Mouse (Mus musculus): Measurements from ENCODE around the gene Plekhj1. TPM values are rescaled to one million over a fixed set of nuclear protein-coding genes. Genes with fewer than 3 reads are reported as not detected.
"Not testable (repeated sequence)": the region's sequence is repeated elsewhere in the genome, so short reads cannot be mapped to it uniquely, and the experiment has no call there.

The Plekhj1 gene
- total RNA-seq (2015) (64.8 and 78.7 TPM in 2 replicates), total RNA-seq (2017) (32.6 and 43.9 TPM in 2 replicates)

DNA sequence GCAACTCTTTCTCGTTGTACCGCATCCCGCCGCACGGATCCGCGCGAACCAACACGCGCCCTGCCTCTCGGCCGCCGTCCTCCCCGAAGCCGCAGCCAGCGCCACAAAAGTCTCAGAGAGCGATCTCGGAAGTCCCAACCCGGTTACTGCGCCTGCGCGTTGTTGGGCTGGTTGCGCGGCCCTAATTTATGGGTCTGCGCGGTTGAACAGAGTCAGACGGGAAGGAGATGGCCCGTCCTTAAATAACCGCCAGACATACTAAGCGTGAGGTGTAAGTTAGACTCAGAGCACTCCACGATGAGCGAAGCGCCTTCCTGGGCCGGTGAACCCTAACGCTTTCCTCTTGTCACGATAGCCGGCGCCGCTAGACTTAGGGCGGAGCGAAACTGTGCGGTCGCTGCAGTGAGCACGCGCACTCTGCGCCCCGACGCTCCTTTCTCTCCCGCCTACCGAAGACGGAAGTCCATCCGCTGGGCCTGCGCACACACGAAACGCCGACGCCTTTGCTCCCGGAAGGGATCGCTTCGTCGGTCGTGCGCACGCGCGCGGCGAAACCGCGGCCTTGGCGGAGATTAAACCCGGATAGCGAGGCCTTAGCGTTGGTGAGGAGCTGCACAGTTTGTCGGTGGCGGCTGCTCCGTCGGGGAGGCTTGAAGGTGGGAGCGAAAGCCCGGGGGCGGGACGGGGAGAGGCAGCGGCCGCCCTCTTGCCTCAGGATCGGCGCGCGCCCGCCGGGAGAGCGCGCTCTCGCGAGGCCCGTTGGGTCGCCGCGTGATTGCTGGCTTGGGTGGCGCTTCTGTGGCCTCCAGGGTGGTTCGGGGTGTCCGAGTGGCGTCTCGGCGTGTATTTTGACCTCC lies at the start of gene Plekhj1, which contains the start of gene Sf3a2:
TSS of gene Plekhj1 (minus strand) at position 477 of the 857 bp plus-strand sequence.
TSS of gene Sf3a2 (plus strand) at position 49 of the 857 bp plus-strand sequence.
- ATAC-seq (replicated peaks; ENCODE audit: poor library complexity) = peak; percentile 84

DNA sequence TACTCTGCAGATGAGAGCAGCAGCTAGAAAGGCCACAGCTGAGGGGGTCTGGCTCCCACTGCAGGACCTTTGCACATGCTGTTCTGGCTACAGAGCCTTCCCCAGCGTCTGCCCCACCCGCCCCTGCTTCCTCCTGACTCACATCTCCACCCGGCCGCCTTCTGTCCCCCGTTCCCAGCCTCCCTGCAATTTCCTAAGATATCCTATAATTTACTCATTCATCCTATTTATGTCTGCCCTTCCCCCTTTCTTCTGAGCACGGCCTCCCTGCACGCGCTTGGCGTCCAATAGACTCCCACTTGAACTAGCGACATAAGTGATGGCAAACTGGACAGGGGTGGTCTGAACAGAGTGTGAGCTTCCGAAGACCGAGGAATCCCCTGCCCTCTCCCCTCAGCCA lies 47.3 kb upstream of the Plekhj1 start:
- no peak for ATAC-seq (replicated peaks; ENCODE audit: poor library complexity)

DNA sequence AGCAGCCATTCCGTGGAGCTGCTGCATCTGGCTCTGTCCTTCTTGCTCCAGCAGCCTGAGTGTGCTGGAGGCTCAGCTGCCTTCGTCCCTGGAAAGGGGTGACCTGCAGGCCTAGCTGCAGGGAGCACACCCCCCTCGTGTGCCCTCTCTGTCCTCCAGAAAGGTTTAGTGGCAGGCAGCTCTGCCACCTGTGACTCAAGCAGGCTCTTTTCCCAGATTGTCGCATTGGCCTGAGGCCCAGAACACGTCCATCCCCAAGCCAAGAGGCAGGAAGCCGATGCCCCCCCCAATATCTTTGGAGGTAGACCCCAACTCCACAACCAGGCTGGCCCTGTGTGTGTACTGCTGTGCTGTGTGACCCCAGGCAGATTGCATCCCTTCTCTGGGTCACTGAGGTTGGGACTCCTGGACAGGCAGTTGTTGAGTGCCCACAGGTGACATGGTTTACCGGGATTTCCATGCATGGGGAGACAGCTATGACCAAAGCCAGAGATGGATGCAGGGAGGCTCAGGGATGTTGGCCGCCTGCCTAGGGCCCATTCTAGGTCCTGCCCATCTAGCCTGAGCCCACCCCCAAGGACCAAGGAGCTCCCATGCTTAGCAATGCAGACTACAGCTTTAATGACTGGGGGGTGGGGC lies 46.7 kb upstream of the Plekhj1 start:
- ATAC-seq (replicated peaks; ENCODE audit: poor library complexity) = no peak

DNA sequence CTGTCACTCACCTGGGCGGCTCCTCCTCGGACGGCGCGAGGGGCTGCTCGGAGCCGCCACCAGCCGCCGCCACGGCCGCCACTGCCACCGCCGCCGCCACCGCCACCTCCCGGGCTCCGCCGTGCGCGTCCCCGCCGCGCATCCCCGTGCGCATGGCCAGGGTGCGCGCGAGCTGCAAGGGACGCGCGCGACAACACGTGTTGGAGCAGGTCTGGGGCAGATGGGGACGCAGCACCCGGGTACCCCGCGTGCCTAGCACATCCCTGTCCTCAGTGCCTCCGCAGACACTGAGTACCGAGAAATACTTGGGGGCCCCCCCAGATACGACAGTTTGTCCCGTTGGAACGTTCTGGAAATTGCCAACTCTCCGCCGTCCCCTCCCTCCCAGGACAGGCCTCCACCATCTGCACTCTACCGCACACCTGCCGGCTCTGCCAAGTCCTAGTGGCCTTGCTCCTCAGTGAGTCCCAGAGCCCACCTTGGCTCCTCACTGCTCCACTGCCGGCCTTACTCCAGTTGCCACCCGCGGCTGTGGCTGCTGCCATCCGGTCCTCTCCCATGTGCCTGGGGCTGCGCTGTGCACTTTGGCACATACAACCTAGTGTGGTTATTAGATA lies 45.6 kb upstream of the Plekhj1 start, which contains the start of gene Lingo3:
TSS of gene Lingo3 (minus strand) at position 109 of the 617 bp plus-strand sequence.
- ATAC-seq (replicated peaks; ENCODE audit: poor library complexity) = 0 out of 2 replicates have a peak, but pooled peaks have one; percentile 18

DNA sequence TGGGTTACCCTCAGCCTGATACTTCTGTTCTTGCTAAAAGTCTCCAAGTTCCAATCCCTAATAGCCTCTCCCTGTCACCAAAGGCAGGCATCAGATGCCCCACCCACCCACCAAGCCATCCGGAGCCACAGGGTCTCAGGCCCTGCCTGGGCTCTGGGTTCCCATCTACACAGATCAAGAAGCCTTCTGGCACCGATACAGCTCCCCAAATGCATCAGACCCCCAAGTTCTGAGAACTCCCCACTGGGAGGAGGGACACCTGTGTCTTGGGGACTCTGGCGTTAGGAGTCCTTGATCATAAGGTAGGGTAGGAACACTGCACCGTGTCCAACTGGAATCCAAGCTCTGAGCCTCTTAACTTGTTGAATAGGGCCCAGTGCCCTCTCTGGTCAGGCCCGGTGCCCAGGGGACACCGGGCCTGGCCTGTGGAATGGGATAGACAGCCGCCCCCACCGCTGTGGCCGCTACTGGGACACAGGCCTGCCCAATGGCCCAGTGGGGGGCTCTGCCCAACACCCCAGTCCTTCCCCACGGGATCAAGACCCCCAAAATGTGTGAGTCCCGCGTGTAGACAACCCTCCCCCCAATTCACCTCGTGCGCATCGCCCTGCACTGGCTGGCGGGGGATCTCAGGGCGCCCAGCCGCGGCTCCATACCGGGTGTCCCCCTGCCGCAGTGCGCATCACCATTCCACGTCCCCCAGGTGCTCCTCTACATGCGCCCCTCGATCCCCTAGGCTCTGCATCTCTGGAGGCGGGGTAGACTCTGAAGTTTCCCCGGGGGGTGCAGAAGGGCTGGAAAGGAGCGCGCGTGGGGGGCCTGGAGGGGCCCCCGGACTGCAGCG lies 44.9 kb upstream of the Plekhj1 start:
- ATAC-seq (replicated peaks; ENCODE audit: poor library complexity) = no peak

DNA sequence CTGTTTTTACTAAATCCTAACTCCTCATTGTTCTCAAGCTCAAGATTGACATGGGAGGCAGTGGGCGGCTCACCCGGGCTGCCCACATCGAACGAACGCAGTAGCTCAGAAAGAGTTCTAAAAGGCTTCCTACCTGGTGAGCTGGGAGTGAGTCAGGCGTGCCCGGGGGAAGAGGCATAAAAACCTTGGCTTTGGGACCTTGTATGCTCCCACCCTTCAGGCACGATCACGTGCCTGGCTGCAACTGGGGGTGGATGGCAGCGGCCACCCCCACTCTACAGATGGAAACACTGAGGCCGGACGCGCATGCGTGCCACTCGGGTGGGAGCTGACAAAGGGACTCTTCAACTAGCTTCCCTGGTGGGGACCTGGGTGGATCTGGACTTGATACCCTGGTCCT lies 43.9 kb upstream of the Plekhj1 start:
- ATAC-seq (replicated peaks; ENCODE audit: poor library complexity) = no peak

DNA sequence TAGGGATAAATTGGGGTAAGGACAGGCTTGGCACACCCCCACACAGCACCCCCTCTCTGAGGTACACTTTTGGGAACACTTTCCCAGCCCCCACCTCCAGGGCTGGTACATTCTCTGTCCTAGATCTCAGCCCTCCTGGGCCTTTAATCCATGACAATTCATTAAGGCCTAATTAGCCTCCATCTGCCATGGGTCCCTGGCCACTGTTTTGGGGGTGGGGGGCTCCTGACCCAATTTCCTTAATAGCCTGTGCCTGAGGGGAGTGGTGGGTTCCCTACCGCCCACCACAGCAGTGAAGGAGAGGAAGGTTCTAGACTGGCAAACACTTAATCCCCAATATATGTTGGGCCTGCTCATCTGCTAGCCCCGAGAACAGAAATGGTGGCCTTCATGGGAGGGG lies 43.3 kb upstream of the Plekhj1 start:
- no peak for ATAC-seq (replicated peaks; ENCODE audit: poor library complexity)

DNA sequence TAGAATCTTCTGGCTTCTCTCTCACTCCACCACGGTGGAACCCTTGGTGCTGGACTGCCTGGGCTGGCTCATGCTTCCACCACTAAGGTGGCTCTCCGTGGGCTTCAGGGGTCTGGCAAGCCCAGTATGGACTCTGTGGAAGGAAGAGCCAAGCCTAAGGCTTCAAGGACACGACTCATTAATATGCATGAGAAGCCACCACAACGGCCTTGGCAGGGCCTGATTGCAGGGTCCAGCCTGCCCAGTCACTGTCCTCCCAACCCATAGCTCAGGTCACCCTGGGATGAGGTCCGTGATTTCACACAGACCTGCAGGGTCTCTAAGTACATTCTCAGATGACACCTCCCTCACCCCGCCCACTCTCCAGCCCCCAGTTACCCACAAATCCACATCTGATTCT lies 41.4 kb upstream of the Plekhj1 start:
- no peak for ATAC-seq (replicated peaks; ENCODE audit: poor library complexity)

DNA sequence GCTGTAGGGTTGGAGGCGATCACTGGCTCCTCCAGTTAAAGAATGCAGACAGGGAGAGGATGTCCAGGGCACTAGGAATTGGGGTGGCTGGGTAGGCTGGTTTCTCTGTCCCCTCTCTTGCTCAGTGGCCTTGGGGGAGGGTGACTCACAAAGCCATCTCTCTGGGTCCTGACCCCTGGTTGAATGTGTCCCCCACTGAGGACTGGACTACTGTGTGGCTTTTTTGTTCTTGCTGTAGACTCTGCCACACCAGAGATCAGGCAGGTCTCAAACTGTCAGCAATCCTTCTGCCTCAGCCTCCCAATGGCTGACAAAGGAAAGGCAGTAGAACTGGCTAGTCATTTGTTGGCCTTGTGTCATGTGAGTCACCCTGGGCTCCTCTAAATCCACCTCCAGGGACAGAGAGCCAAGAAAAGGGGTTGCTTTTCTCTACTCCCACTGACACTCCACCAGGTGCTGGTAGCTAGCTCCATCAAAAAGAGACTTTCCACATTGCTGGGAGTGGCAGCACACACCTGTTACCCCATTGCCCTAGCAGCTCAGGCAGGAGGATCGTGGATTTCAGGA lies 40.0 kb upstream of the Plekhj1 start:
- no peak for ATAC-seq (replicated peaks; ENCODE audit: poor library complexity)

DNA sequence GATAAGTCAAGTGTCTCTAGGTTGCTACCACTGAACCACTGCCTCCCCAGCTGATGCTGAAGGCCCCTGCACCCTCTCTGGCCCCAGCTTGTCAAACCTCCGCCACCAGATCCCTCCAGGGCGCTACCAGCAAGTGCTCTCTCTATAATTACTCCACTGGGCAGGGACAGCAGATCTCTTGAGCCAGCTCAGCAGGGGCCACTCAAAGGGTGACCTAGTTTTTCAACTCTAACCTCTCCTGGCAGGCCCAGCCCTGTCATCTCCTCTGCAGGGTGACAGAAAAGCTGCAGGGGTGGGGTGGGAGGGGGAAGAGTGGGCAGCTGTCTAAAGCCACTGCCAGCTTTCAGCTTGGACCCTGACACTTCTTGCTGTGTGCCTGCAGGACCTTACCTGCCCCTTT lies 39.4 kb upstream of the Plekhj1 start:
- no peak for ATAC-seq (replicated peaks; ENCODE audit: poor library complexity)

DNA sequence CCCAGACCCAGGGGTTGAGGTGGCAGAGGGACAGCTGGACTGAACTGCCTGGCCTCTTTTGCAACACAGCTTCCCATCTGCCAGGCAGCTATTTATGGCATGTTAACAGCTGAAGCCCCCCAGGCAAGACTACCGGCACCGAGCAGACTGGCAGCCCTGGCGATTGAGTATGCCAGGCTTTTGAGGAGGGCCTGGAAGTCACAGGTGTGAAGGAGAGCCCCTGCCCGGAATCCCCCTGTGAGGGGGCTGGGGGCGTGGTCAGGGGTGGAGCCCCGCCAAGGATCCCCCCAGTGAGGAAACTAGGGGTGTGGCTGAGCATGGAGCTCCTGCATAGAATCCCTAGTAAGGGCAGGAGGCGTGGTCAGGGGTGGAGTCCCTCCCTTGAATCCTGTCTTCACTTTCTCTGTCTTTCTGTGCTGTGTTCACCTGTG lies 38.5 kb upstream of the Plekhj1 start:
- ATAC-seq (replicated peaks; ENCODE audit: poor library complexity) = no peak

DNA sequence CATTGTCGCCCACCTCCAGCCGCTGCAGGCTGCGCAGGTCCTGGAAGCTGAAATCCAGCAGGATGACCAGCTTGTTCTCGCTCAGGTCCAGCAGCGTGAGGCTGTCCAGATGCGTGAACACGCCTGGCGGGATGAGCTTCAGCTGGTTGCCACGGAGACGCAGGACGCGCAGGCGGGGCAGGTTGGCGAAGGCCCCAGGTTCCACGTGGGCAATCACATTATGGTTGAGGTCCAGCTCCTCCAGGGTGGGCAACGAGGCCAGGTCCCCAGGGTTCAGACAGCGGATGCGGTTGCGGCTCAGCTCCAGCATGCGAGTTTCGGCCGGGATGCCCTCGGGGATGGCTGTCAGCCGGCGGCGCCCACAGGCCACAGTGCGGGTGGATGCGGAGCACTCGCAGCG lies 37.2 kb upstream of the Plekhj1 start:
- ATAC-seq (replicated peaks; ENCODE audit: poor library complexity) = no peak

DNA sequence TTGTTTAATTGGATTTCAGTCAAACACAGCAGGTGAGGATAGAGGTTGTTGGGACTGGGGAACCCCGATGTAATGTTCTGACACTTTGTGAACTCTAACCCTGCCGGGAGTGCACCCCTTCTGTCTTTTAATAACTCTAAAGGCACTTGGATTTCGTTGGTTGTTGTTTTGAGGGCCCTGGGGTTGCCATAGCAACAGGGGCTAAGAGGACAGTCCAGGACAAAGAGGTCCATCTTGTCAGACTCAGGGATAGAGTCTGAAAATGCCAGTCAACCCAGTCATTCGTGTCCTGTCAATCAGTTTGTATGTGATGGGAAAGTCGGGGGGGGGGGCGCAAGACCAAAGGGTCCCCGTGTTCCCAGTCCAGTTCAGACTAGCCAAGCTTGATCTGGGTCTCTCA lies 34.4 kb upstream of the Plekhj1 start:
- ATAC-seq (replicated peaks; ENCODE audit: poor library complexity) = no peak

DNA sequence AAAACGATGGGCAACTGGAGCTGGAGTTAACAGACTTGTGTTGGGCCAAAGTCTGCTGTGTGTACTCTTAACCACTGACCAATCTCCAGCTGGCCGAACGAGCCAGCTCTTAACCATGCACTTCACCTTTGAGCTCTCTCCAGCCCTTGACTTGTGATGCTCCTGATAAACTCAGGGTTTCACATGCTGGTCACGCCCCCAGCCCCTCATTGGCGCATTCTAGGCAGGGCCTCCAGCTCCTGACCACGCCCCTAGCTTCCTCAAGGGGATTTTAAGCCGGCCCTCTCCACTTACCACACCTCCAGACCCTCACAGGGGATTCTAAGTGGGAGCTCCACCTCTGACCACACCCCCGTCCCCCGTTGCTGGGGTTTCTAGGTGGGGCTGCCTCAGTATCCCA lies 32.7 kb upstream of the Plekhj1 start:
- ATAC-seq (replicated peaks; ENCODE audit: poor library complexity) = peak; percentile 33

DNA sequence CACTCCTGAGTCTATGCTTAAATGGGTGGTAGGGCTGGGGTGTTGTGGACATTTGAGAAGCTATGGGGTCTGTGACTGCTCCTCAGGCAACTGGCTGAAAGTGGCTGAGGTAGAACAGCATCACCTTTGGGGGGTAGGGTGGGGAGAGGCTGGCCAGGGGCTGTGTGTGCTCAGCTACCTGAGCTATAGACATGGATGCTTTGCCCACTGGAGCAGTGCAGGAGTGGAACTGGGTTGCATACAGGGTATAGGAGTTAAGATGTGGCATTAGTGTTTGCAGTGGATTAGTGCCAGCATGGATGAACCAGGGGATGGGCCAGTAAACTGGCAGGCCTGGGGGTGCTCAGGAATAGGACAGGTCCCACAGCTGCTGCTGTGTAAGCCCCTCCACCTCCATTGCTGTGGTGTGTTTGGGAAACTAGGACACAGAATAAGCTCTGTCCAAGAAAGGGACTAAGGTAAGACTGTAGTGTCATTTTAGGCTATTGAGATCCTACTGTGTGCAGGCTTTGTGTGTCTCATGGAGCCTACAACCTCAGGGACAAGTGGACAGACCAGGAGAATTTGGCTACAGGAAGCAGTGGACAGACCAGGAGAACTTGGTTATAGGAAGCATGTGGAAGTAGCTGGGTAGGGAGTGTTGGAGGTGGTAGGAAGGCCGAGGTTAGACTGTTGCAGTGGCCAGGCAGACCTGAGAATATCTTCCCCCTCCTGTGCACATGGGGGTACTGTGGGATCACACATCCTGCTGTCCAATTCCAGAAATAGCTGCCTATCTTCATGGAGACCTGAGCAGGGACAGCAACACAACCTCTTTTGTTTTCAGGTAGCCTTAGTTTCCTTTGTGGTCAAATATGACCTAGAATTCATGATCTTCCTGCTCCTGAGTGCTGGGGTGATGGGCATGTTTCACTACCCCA lies 31.2 kb upstream of the Plekhj1 start:
- ATAC-seq (replicated peaks; ENCODE audit: poor library complexity) = no peak

DNA sequence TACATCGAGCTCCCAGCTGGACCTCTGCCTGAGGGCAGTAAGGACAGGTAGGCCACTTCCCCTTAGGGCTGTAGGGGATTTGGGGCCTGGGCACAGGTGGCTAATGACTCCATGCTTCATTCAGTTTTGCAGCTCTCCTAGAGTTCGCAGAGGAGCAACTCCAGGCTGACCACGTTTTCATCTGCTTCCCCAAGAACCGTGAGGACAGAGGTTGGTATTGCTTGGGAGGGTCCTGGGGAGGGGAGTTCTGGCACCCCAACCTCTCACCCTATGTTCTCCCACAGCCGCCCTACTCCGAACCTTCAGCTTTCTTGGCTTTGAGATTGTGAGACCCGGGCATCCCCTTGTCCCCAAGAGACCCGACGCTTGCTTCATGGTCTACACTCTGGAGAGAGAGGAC lies 30.2 kb upstream of the Plekhj1 start:
- ATAC-seq (replicated peaks; ENCODE audit: poor library complexity) = not testable (repeated sequence)

DNA sequence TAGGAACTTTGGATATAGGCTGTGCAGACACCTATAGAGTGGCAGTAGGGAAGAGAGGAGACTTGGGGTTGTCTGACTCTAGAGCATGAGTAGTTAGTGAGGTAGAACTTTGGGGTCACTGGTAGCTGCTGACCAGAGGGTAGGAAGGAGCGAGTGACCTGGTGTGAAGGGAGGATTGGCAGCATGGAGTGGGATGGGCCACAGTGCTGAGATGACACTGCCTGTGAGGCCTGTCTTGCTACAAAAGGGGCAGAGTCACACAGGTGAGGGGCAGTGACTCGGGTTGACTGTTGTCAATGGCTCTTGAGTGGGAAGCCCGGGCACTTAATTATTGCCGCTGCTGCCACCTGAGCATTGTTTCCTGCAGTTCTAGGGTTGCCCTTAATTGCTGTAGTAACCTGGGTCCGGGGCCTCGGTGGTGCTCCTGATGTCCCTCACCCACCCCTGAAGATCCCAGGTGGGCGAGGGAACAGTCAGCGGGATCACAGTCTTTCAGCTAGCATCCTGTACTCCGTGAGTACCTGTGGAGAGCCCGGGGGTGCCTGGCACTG lies 29.5 kb upstream of the Plekhj1 start:
- no peak for ATAC-seq (replicated peaks; ENCODE audit: poor library complexity)

DNA sequence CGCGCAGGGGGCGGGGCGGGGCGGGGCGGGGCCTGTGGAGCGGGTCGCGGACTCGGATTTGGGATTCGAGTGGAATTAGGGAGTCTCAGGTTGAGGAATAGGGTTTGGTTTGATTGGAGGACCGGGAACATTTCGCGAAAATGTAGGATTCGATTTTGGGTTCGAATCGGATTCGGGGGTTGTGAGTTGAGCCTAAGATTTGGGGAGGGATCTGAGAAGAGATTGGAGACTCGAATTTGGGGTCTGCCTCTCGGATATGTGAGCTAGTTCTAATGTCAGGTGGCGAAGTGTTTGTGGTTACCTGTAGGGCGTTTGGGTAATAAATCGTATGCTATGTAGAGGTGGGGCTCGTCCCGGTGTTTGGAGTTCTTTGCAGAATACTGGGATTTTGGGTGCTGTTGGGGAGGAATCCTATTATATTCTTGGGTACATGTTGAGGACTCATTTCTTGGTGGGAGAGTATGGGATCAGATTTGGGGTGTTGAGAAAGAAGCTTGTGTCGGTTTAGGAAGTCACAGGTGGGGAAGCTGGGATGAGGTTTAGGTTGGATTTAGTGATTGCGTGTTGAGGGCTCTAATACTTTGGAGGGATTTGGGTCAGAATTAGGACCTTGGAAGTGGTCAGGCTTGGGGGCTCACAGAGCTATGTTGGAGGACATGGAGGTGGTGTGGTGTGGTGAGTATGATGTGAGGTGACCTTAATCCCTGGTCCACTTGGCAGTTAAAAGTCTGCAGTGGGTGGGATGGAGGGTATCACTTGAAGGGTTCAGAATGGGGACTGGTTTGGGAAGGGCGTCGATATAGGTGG lies 28.8 kb upstream of the Plekhj1 start:
- ATAC-seq (replicated peaks; ENCODE audit: poor library complexity) = no peak
